27 mouse cellular contexts compared by ENCODE assay signal in genomic region chr3:153344979-153345378, GRCm38 (mm10).
DNase-seq lines count a peak whose midpoint lies in the region; ATAC-seq and TF ChIP-seq lines count a peak whose summit lies in the region.
"Had no signal": no experiment of that assay in that cellular context is flagged by ENCODE, and none has a peak within 500 bp of the region (broad histone marks: within the 10 kb centered on the region; RNA-seq: fewer than 3 reads in every experiment).

No protein-coding gene starts in this region.

- H3K36me3 ChIP-seq in forebrain, embryonic 14.5 days (ENCODE audit: control insufficient read depth, insufficient read depth, low read length) = no peaks in the 10 kb centered on the region
- H3K36me3 ChIP-seq in forebrain, embryonic 10.5 days (replicated peaks) = no peaks in the 10 kb centered on the region
- no peaks in the 10 kb centered on the region for H3K36me3 ChIP-seq in forebrain, postnatal 0 days (ENCODE audit: insufficient read depth)
- H3K36me3 ChIP-seq: embryonic facial prominence, embryonic 12.5 days; embryonic facial prominence, embryonic 15.5 days; hindbrain, embryonic 10.5 days had no signal

- DNase-seq in forebrain, embryonic 14.5 days (ENCODE audit: low spot score) = peak; percentile 28
- DNase-seq in forebrain, embryonic 10.5 days (ENCODE audit: extremely low spot score, low spot score) = no peak
- no peak for DNase-seq in layer of hippocampus, adult 2 months (ENCODE audit: low spot score in 2 of 2)
- DNase-seq in layer of hippocampus, adult 8-10 months (ENCODE audit: low spot score in 2 of 2) = no peak
- peak; percentile 56 for DNase-seq in brain, embryonic 14.5 days (ENCODE audit: low read depth)
- DNase-seq in forebrain, postnatal 0 days = no peak
- DNase-seq in left cerebral cortex, postnatal 4 days = no peak
- DNase-seq: adrenal gland, postnatal 10 days; adrenal gland, postnatal 36 days; B cell, adult 2 months; cerebellum, adult 11 months; cerebellum, adult 9-11 months; cerebellum, postnatal 25 days; gastrocnemius, postnatal 10 days; gastrocnemius, postnatal 36 days; heart, postnatal 36 days had no signal

- ATAC-seq in forebrain, embryonic 14.5 days = peak; percentile 20; the same call in 1 of the 2 replicates
- ATAC-seq in forebrain, postnatal 0 days = peak; percentile 58; the same call in 1 of the 2 replicates
- ATAC-seq: hindbrain, postnatal 0 days; inflammation-experienced regulatory T-cells, adult 6 months; intestine, embryonic 16.5 days; Patski had no signal

- no peak overlapping the region for H3K9ac ChIP-seq in forebrain, embryonic 14.5 days (ENCODE audit: low read length)
- no peak overlapping the region for H3K9ac ChIP-seq in forebrain, postnatal 0 days
- H3K9ac ChIP-seq: embryonic facial prominence, embryonic 12.5 days; embryonic facial prominence, embryonic 15.5 days; hindbrain, embryonic 14.5 days had no signal

- peak; percentile 45 for TF ChIP-seq CTCF in layer of hippocampus, adult 2 months (conservative IDR thresholded peaks at IDR 0.05)
- TF ChIP-seq CTCF in brain, embryonic 14.5 days (IDR thresholded peaks at IDR 0.05; ENCODE audit: borderline replicate concordance, extremely low read depth, insufficient read depth, insufficient read length) = no peak
- 0 out of 2 replicates have a peak, but pooled peaks have one; percentile 11 for TF ChIP-seq CTCF in forebrain, postnatal 0 days (IDR thresholded peaks at IDR 0.05; ENCODE audit: low read depth)

- H3K4me2 ChIP-seq in forebrain, embryonic 14.5 days (ENCODE audit: low read length) = no peak overlapping the region
- no peak overlapping the region for H3K4me2 ChIP-seq in forebrain, postnatal 0 days (ENCODE audit: low read depth)
- H3K4me2 ChIP-seq: embryonic facial prominence, embryonic 12.5 days; embryonic facial prominence, embryonic 15.5 days; heart, embryonic 11.5 days; hindbrain, embryonic 14.5 days had no signal

- TF ChIP-seq POLR2A in brain, embryonic 14.5 days (IDR thresholded peaks at IDR 0.05; ENCODE audit: borderline replicate concordance, extremely low read depth, insufficient read depth, insufficient read length, poor library complexity, severe bottlenecking) = no peak

- H3K9me3 ChIP-seq in forebrain, embryonic 14.5 days (replicated peaks; ENCODE audit: control insufficient read depth, low read length) = no peaks in the 10 kb centered on the region
- 0 out of 2 replicates have a peak, but pooled peaks cover 4% of the 10 kb centered on the region for H3K9me3 ChIP-seq in forebrain, embryonic 10.5 days
- no peaks in the 10 kb centered on the region for H3K9me3 ChIP-seq in forebrain, postnatal 0 days (ENCODE audit: low read length)
- H3K9me3 ChIP-seq: embryonic facial prominence, embryonic 12.5 days; embryonic facial prominence, embryonic 15.5 days; G1E; hindbrain, embryonic 10.5 days had no signal

- WGBS in forebrain, embryonic 14.5 days = 57% methylated on average over 5 of the region's 5 CpGs
- 88% methylated on average over 5 of the region's 5 CpGs for WGBS in forebrain, embryonic 10.5 days
- 33% methylated on average over 5 of the region's 5 CpGs for WGBS in forebrain, postnatal 0 days

- no peaks in the 10 kb centered on the region for H3K27me3 ChIP-seq in forebrain, embryonic 14.5 days (replicated peaks; ENCODE audit: control insufficient read depth, insufficient read depth, low read length)
- no peaks in the 10 kb centered on the region for H3K27me3 ChIP-seq in forebrain, embryonic 10.5 days (ENCODE audit: poor library complexity, severe bottlenecking)
- no peaks in the 10 kb centered on the region for H3K27me3 ChIP-seq in forebrain, postnatal 0 days (ENCODE audit: insufficient read depth, low read length)
- H3K27me3 ChIP-seq: CH12.LX; embryonic facial prominence, embryonic 12.5 days; embryonic facial prominence, embryonic 15.5 days; Patski had no signal

- intact Hi-C loops in left cerebral cortex, postnatal 4 days (cut with DNase I) = no loop called here

- peaks cover 6% of the 10 kb centered on the region; the same call in 1 of the 2 replicates for H3K4me1 ChIP-seq in forebrain, embryonic 14.5 days (ENCODE audit: control insufficient read depth, insufficient read depth, low read length)
- peaks cover 2% of the 10 kb centered on the region; the same call in 1 of the 2 replicates for H3K4me1 ChIP-seq in forebrain, embryonic 10.5 days
- H3K4me1 ChIP-seq in forebrain, postnatal 0 days (ENCODE audit: insufficient read depth) = 0 out of 2 replicates have a peak, but pooled peaks cover 8% of the 10 kb centered on the region
- H3K4me1 ChIP-seq: embryonic facial prominence, embryonic 12.5 days; embryonic facial prominence, embryonic 15.5 days had no signal

- H3K27ac ChIP-seq in forebrain, embryonic 14.5 days (ENCODE audit: low read depth, low read length) = no peak overlapping the region
- H3K27ac ChIP-seq in forebrain, embryonic 10.5 days = no peak overlapping the region
- H3K27ac ChIP-seq in layer of hippocampus, adult 2 months = peak overlapping the region; percentile 43; the same call in 1 of the 2 replicates
- H3K27ac ChIP-seq in forebrain, postnatal 0 days (ENCODE audit: low read depth, low read length) = no peak overlapping the region
- H3K27ac ChIP-seq: embryonic facial prominence, embryonic 12.5 days; embryonic facial prominence, embryonic 15.5 days; hindbrain, embryonic 10.5 days; hindbrain, embryonic 14.5 days; hindbrain, postnatal 0 days had no signal

- no peak overlapping the region for H3K4me3 ChIP-seq in forebrain, embryonic 14.5 days (ENCODE audit: low read depth, low read length)
- no peak overlapping the region for H3K4me3 ChIP-seq in forebrain, embryonic 10.5 days
- no peak overlapping the region for H3K4me3 ChIP-seq in layer of hippocampus, adult 2 months
- no peak overlapping the region for H3K4me3 ChIP-seq in forebrain, postnatal 0 days (ENCODE audit: low read depth, low read length)
- H3K4me3 ChIP-seq: embryonic facial prominence, embryonic 12.5 days; embryonic facial prominence, embryonic 15.5 days; hindbrain, embryonic 10.5 days had no signal

Comparison
In these comparisons a context has a peak if more than half of its experiments do, and no peak if none do; other contexts are left out.
1. DNase-seq: peak in forebrain, embryonic 14.5 days (single experiment) and brain, embryonic 14.5 days (single experiment); none in forebrain, embryonic 10.5 days (single experiment), layer of hippocampus, adult 2 months (0 of 2), layer of hippocampus, adult 8-10 months (0 of 2), forebrain, postnatal 0 days (single experiment) and left cerebral cortex, postnatal 4 days (single experiment).